Mouse (Mus musculus): ENCODE data around the gene Myh3.
A peak's percentile ranks its signal among the peaks of the same experiment; 100 is the strongest.

- no peak for TF ChIP-seq POLR2A (IDR thresholded peaks at IDR 0.05; ENCODE audit: borderline replicate concordance, insufficient read depth, low read length)
- peak; percentile 67 for TF ChIP-seq CTCF (IDR thresholded peaks at IDR 0.05; ENCODE audit: borderline replicate concordance, insufficient read depth, low read depth, low read length)
These were observed 2.1 kb downstream of the Myh3 start for GRCm38 (mm10) chr11:67080168-67080567.

All from cerebellum, adult 2 months (tissue).